Comparison of ENCODE assay signal across 21 mouse cellular contexts in the genomic region with DNA sequence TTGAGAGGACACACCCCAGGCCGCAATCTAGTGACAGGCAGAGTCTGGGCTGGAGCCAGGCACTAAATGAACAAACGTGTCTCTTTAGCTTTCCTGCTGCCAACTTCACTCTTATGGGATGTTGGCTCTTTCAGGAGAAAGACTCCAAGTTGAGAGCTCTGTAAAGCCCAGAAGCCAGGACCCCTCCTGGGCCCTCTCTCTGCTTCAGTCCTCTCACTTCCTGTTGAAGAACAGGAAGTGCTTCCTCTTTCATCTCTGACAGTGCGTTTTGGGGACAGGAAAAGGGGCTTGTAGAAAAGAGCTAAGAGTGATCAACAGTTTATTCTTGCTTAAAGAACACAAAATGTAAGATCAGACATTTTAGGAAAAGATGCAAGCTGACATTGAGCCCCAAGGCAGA. TPM values are rescaled to one million over a fixed set of nuclear protein-coding genes. Genes with fewer than 3 reads are reported as not detected.
DNase-seq lines count a peak whose midpoint lies in the region; ATAC-seq and TF ChIP-seq lines count a peak whose summit lies in the region.
"Had no signal": no experiment of that assay in that cellular context is flagged by ENCODE, and none has a peak within 500 bp of the region (broad histone marks: within the 10 kb centered on the region; RNA-seq: fewer than 3 reads in every experiment).

No protein-coding gene starts in this region.

- H3K27me3 ChIP-seq in heart, embryonic 10.5 days (ENCODE audit: insufficient read depth, poor library complexity, severe bottlenecking), result no peaks in the 10 kb centered on the region
- no peaks in the 10 kb centered on the region for H3K27me3 ChIP-seq in heart, adult 2 months (ENCODE audit: control insufficient read depth, insufficient read depth, low read length)
- H3K27me3 ChIP-seq: forebrain, embryonic 15.5 days; hindbrain, embryonic 12.5 days; midbrain, embryonic 15.5 days had no signal

- no peaks in the 10 kb centered on the region for H3K36me3 ChIP-seq in heart, embryonic 10.5 days
- H3K36me3 ChIP-seq in heart, adult 2 months (ENCODE audit: control insufficient read depth, insufficient read depth, low read length), result no peaks in the 10 kb centered on the region
- H3K36me3 ChIP-seq: forebrain, embryonic 15.5 days; hindbrain, embryonic 12.5 days; midbrain, embryonic 15.5 days had no signal

- DNase-seq in heart, embryonic 10.5 days (ENCODE audit: low spot score), result no peak
- no peak for DNase-seq in heart, adult 2 months
- DNase-seq in naive thymus-derived CD4-positive, alpha-beta T cell, adult 2 months (ENCODE audit: low read depth), result peak; percentile 60
- DNase-seq in thymus, postnatal 36 days, result peak; percentile 26 to 47
- no peak for DNase-seq in left cerebral cortex, postnatal 4 days
- DNase-seq: adrenal gland, postnatal 36 days; cerebellum, adult 11-12 months; cerebellum, postnatal 25 days; embryo, embryonic 11 days; gastrocnemius, postnatal 36 days; heart, postnatal 10 days; kidney, adult 9 months; kidney, postnatal 36 days; lung, postnatal 10 days; right cerebral cortex, postnatal 4 days had no signal

- no peak for TF ChIP-seq EP300 in heart, adult 2 months (IDR thresholded peaks at IDR 0.05; ENCODE audit: insufficient read depth, low read depth, low read length)

- H3K27ac ChIP-seq in heart, embryonic 10.5 days, result peak overlapping the region; percentile 37; the same call in 1 of the 2 replicates
- H3K27ac ChIP-seq in heart, adult 2 months, result no peak overlapping the region
- H3K27ac ChIP-seq: forebrain, embryonic 15.5 days; hindbrain, embryonic 12.5 days; liver, embryonic 14.5 days; midbrain, embryonic 15.5 days had no signal

- no peaks in the 10 kb centered on the region for H3K79me2 ChIP-seq in heart, adult 2 months (replicated peaks; ENCODE audit: control insufficient read depth, insufficient read depth, low read length)

- no peak for TF ChIP-seq POLR2A in heart, adult 2 months (IDR thresholded peaks at IDR 0.05; ENCODE audit: insufficient read depth, low read depth, low read length)

- WGBS in heart, embryonic 10.5 days, result 66% methylated on average over 3 of the region's 3 CpGs
- 30% methylated on average over 3 of the region's 3 CpGs for WGBS in heart, adult 2 months

- peaks cover 24% of the 10 kb centered on the region for H3K4me1 ChIP-seq in heart, embryonic 10.5 days
- peaks cover 4% of the 10 kb centered on the region for H3K4me1 ChIP-seq in heart, adult 2 months (ENCODE audit: control insufficient read depth, insufficient read depth, low read length)
- H3K4me1 ChIP-seq: forebrain, embryonic 15.5 days; hindbrain, embryonic 12.5 days; midbrain, embryonic 15.5 days had no signal

- no peak overlapping the region for H3K9ac ChIP-seq in heart, adult 2 months (ENCODE audit: low read depth, low read length)
- H3K9ac ChIP-seq: forebrain, embryonic 15.5 days; hindbrain, embryonic 12.5 days; liver, embryonic 14.5 days; midbrain, embryonic 15.5 days had no signal

- TF ChIP-seq CTCF in heart, adult 2 months (IDR thresholded peaks at IDR 0.05), result no peak

- no peaks in the 10 kb centered on the region for H3K9me3 ChIP-seq in heart, embryonic 10.5 days
- H3K9me3 ChIP-seq: forebrain, embryonic 15.5 days; hindbrain, embryonic 12.5 days; midbrain, embryonic 15.5 days had no signal

- ATAC-seq in CD4-positive, CD25-positive, alpha-beta regulatory T cell, adult 4 months, result peak; percentile 86
- ATAC-seq in monocyte, adult 5-6 weeks (replicated peaks; ENCODE audit: insufficient number of reproducible peaks, low FRiP score, low TSS enrichment, poor library complexity, severe bottlenecking), result no peak
- ATAC-seq: forebrain, embryonic 15.5 days; midbrain, embryonic 15.5 days had no signal

- intact Hi-C loops in heart, adult 2 months (cut with DNase I), result no loop called here
- intact Hi-C loops in left cerebral cortex, postnatal 4 days (cut with DNase I), result no loop called here

- H3K4me3 ChIP-seq in heart, embryonic 10.5 days, result no peak overlapping the region
- H3K4me3 ChIP-seq in heart, adult 2 months, result no peak overlapping the region
- H3K4me3 ChIP-seq: forebrain, embryonic 15.5 days; hindbrain, embryonic 12.5 days; midbrain, embryonic 15.5 days had no signal

RNA-seq across cellular contexts. Expression of gene Etv5, which starts 58.5 kb away (rescaled TPM):
- polyA plus RNA-seq in heart, embryonic 10.5 days (2016; fragmentation: Nextera tagmentation; extraction: Ambion mirVana), result 30.7 and 35.1 TPM in 2 replicates
- 1 to 10 TPM; 6.9 to 10.0 TPM for total RNA-seq in heart, adult 2 months (2021)
- 12.0 and 12.9 TPM in 2 replicates for polyA plus RNA-seq in heart, adult 2 months (2012; rRNA removed)
- 1 to 10 TPM; 4.4 to 5.6 TPM for polyA plus RNA-seq in CD4-positive, CD25-positive, alpha-beta regulatory T cell, adult 4 months (2017; shearing (Covaris generic))
- 10 to 100 TPM; 24.8 to 28.4 TPM for total RNA-seq in left cerebral cortex, postnatal 4 days (2021)
- total RNA-seq in monocyte, adult 5-6 weeks (2017), result 2.2 to 3.2 TPM (median 2.8 TPM) in 3 replicates

Comparison
In these comparisons a context has a peak if more than half of its experiments do, and no peak if none do; other contexts are left out.
1. DNase-seq: peak in naive thymus-derived CD4-positive, alpha-beta T cell, adult 2 months (single experiment) and thymus, postnatal 36 days (2 of 2); none in heart, embryonic 10.5 days (single experiment), heart, adult 2 months (0 of 2) and left cerebral cortex, postnatal 4 days (single experiment).